Mouse (Mus musculus) limb, embryonic 14.5 days (tissue): ENCODE measurements at regions not wholly inside any gene's neighbourhood (a gene's known extent, or its start where the extent isn't known, plus 50 kb on each side); places are given as distances from the start of the nearest gene placed in this dataset.

Source experiments
- ATAC-seq: fragments of 200-750 bp; cut with Nextera tagmentation; 2 replicates; pipeline ENCODE4 v1.8.0; 2017; ENCODE audit warnings: low read depth, moderate number of reproducible peaks, moderate TSS enrichment; ENCODE audit not compliant: low FRiP score
- DNase-seq: peaks from one replicate; pipeline ENCODE4 v3.0.0-alpha.2; 2015; ENCODE audit warnings: low spot score
- H3K27ac ChIP-seq: fragments of 300-500 bp; sonication (generic); replicated peaks from 2 replicates; pipeline ENCODE4 v1.5.1; 2014; ENCODE audit warnings: low read depth, mild to moderate bottlenecking, low read length, moderate library complexity, mixed read lengths
- H3K27me3 ChIP-seq: fragments of 300-500 bp; sonication (generic); 2 replicates; pipeline ENCODE4 v1.6.1; 2014; ENCODE audit warnings: low read length, mixed read lengths; ENCODE audit not compliant: control insufficient read depth, insufficient read depth
- H3K36me3 ChIP-seq: fragments of 300-500 bp; sonication (generic); 2 replicates; pipeline ENCODE4 v1.6.1; 2014; ENCODE audit warnings: mild to moderate bottlenecking, low read length, moderate library complexity, mixed read lengths; ENCODE audit not compliant: control insufficient read depth, insufficient read depth
- H3K4me1 ChIP-seq: fragments of 300-500 bp; sonication (generic); 2 replicates; pipeline ENCODE4 v1.6.1; 2014; ENCODE audit warnings: antibody characterized with exemption, low read length, mixed read lengths; ENCODE audit not compliant: control insufficient read depth, insufficient read depth
- H3K4me2 ChIP-seq: fragments of 300-500 bp; sonication (generic); replicated peaks from 2 replicates; pipeline ENCODE4 v1.6.1; 2014; ENCODE audit warnings: low read depth, mild to moderate bottlenecking, low read length, moderate library complexity; ENCODE audit not compliant: severe bottlenecking
- H3K4me3 ChIP-seq: fragments of 300-500 bp; sonication (generic); replicated peaks from 2 replicates; pipeline ENCODE4 v1.5.1; 2014; ENCODE audit warnings: low read length
- H3K9ac ChIP-seq: fragments of 300-500 bp; sonication (generic); 2 replicates; pipeline ENCODE4 v1.6.1; 2014; ENCODE audit warnings: mild to moderate bottlenecking, low read depth, low read length, moderate library complexity; ENCODE audit not compliant: severe bottlenecking
- H3K9me3 ChIP-seq: fragments of 300-500 bp; sonication (generic); 2 replicates; pipeline ENCODE4 v1.6.1; 2016; ENCODE audit warnings: low read length; ENCODE audit not compliant: control insufficient read depth
- POLR2A ChIP-seq: fragments of 200-500 bp; IDR thresholded peaks from 2 replicates; pipeline ENCODE4 v1.8.0; 2012; ENCODE audit warnings: inconsistent platforms, mild to moderate bottlenecking, moderate library complexity, borderline replicate concordance; ENCODE audit not compliant: insufficient read depth, insufficient read length; ENCODE audit errors: extremely low read depth
- WGBS: fragments of 180-500 bp; shearing (Covaris S2); extraction: QIAGEN DNeasy Blood & Tissue Kit; methylation state at CpG from one replicate; pipeline ENCODE4 v1.1.7; 2014; 5-methylcytosine and 5-hydroxymethylcytosine counted together

DNA sequence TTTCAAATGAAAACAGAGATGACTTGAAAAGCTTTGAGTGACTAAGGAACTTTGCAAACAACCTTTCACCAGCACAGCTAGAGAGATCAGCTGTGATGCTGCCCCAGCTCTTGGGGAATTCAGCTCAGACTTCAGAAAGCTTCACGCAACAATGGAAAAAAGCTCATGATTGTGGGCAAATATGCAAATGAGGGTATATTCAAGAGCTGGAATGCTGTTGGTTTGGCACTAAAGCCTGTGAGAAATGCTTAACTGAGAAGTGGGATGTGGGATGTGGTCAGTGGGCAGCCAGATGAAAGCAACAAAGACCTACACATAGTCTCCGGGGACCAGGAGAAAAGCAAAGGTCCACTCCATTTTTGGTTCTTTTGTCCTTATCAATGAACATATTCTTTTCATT is 156.0 kb upstream of the Olig3 start:
- no peak for TF ChIP-seq POLR2A
- 96% methylated on average over 2 of the region's 2 CpGs for WGBS
- ATAC-seq, result no peak

GRCm38 (mm10) chr10:19195676-19196075 is 160.7 kb upstream of the Olig3 start:
- H3K27ac ChIP-seq, result no peak overlapping the region
- H3K4me1 ChIP-seq, result 0 out of 2 replicates have a peak, but pooled peaks cover 4% of the 10 kb centered on the region
- H3K4me3 ChIP-seq, result no peak overlapping the region
- no peak for DNase-seq
- no peak for ATAC-seq
- no peaks in the 10 kb centered on the region for H3K27me3 ChIP-seq
- 77% methylated on average over 7 of the region's 7 CpGs for WGBS
- no peaks in the 10 kb centered on the region for H3K9me3 ChIP-seq
- no peak overlapping the region for H3K9ac ChIP-seq
- H3K36me3 ChIP-seq, result no peaks in the 10 kb centered on the region
- no peak for TF ChIP-seq POLR2A
- H3K4me2 ChIP-seq, result no peak overlapping the region

More for the DNA sequence above, 156.0 kb upstream of the Olig3 start:
- no peaks in the 10 kb centered on the region for H3K27me3 ChIP-seq
- H3K9me3 ChIP-seq, result no peaks in the 10 kb centered on the region
- no peaks in the 10 kb centered on the region for H3K4me1 ChIP-seq
- no peak overlapping the region for H3K4me3 ChIP-seq
- DNase-seq, result no peak
- no peaks in the 10 kb centered on the region for H3K36me3 ChIP-seq
- H3K9ac ChIP-seq, result no peak overlapping the region
- no peak overlapping the region for H3K27ac ChIP-seq
- no peak overlapping the region for H3K4me2 ChIP-seq

DNA sequence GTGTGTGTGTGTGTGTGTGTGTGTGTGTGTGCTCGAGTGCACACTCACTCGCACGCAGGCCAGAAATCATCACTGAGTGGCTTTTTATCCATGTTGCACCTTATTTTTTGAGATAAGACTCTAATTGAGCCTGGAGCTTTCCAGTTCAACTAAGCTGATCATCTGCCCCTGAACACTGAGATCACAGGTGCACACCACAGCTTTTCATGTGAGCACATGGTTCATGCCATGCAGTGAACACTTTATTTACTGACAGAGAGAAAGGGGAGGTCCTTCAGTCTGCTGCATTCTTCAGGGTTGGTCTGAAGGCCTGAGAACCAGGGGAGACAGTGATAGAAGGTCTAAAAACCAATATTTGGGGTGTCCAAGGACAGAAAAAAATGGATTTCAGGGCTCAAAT is 161.7 kb upstream of the Olig3 start:
- ATAC-seq (no peak), DNase-seq (no peak)
- TF ChIP-seq POLR2A, result no peak
- H3K4me2 ChIP-seq, result no peak overlapping the region
- H3K9ac ChIP-seq, result no peak overlapping the region
- no peaks in the 10 kb centered on the region for H3K27me3 ChIP-seq
- no peak overlapping the region for H3K4me3 ChIP-seq
- WGBS, result 95% methylated on average over 3 of the region's 3 CpGs
- no peaks in the 10 kb centered on the region for H3K36me3 ChIP-seq
- H3K4me1 ChIP-seq, result 0 out of 2 replicates have a peak, but pooled peaks cover 4% of the 10 kb centered on the region
- H3K27ac ChIP-seq, result no peak overlapping the region
- no peaks in the 10 kb centered on the region for H3K9me3 ChIP-seq

- no peak overlapping the region for H3K4me3 ChIP-seq
- 83% methylated on average over 5 of the region's 5 CpGs for WGBS
- no peak for TF ChIP-seq POLR2A
Observed at GRCm38 (mm10) chr10:19192971-19193758, 163.2 kb upstream of the Olig3 start.

DNA sequence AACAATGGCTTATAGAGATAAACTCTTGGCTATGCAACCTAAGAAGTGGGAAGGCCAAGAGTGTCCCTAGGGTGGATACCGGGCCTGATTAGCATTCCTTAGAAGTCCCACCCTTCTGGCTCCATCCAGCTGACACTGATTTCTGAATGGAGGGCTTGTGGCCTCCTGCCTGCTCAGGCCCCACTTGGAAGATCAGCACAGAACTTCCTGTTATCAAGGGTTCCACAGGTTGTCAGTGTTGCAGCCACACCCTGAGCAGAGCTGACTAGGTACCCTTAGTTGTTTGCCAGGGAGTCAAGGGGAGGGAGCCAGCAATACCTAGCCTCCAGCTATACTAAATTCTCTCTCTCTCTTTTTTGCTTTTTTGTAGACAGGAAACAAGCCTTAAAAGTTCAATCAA is 164.1 kb upstream of the Olig3 start:
- H3K9ac ChIP-seq, result no peak overlapping the region
- no peaks in the 10 kb centered on the region for H3K9me3 ChIP-seq
- H3K4me2 ChIP-seq, result no peak overlapping the region
- H3K4me1 ChIP-seq, result peaks cover 8% of the 10 kb centered on the region; the same call in 1 of the 2 replicates
- 0% methylated on average over 1 of the region's 1 CpGs for WGBS
- H3K4me3 ChIP-seq, result no peak overlapping the region
- no peak overlapping the region for H3K27ac ChIP-seq
- DNase-seq, result peak; percentile 20
- TF ChIP-seq POLR2A, result no peak
- ATAC-seq, result no peak
- no peaks in the 10 kb centered on the region for H3K27me3 ChIP-seq
- H3K36me3 ChIP-seq, result no peaks in the 10 kb centered on the region

More at GRCm38 (mm10) chr10:19192971-19193758, 163.2 kb upstream of the Olig3 start:
- H3K9ac ChIP-seq, result no peak overlapping the region
- DNase-seq, result peak; percentile 12
- no peak overlapping the region for H3K27ac ChIP-seq
- ATAC-seq, result no peak
- H3K4me1 ChIP-seq, result peaks cover 8% of the 10 kb centered on the region; the same call in 1 of the 2 replicates
- no peaks in the 10 kb centered on the region for H3K9me3 ChIP-seq
- H3K4me2 ChIP-seq, result no peak overlapping the region
- no peaks in the 10 kb centered on the region for H3K36me3 ChIP-seq
- no peaks in the 10 kb centered on the region for H3K27me3 ChIP-seq
